Mouse (Mus musculus): ENCODE data around the gene Vegfb. TPM values are rescaled to one million over a fixed set of nuclear protein-coding genes. Genes with fewer than 3 reads are reported as not detected.
A peak's percentile ranks its signal among the peaks of the same experiment; 100 is the strongest.

Gene Vegfb
- polyA plus RNA-seq, 1 experiment from 2014 or later, result 43.9 TPM

- Histone ChIP-seq H3K27me3 (replicated peaks; ENCODE audit: control insufficient read depth, insufficient read depth, low read length) (no peaks in the 10 kb centered on the region), H3K36me3 (ENCODE audit: control insufficient read depth, insufficient read depth, low read length) (peaks cover 12% of the 10 kb centered on the region; the same call in 1 of the 2 replicates), H3K4me2 (ENCODE audit: low read depth, low read length) (peak within 1 kb of the TSS; percentile 99), H3K4me3 (ENCODE audit: low read depth, low read length) (peak within 1 kb of the TSS; percentile 90), H3K4me1 (ENCODE audit: control insufficient read depth, insufficient read depth, low read length) (peaks cover 15% of the 10 kb centered on the region), H3K9me3 (ENCODE audit: control insufficient read depth, low read length) (no peaks in the 10 kb centered on the region), H3K9ac (ENCODE audit: low read depth, low read length) (peak within 1 kb of the TSS; percentile 87), H3K27ac (replicated peaks; ENCODE audit: low read depth, low read length) (peak within 1 kb of the TSS; percentile 95)
- under 1% methylated on average over 68 of the region's 83 CpGs for WGBS
- DNase-seq (ENCODE audit: low spot score) (peak; percentile 95), ATAC-seq (ENCODE audit: low read depth) (peak; percentile 86)
Measured at GRCm38 (mm10) chr19:6941372-6942248, 45.8 kb downstream of the Vegfb start, which contains the start of gene Bad. Gene Bad (plus strand): TSS chr19:6941861.

DNA sequence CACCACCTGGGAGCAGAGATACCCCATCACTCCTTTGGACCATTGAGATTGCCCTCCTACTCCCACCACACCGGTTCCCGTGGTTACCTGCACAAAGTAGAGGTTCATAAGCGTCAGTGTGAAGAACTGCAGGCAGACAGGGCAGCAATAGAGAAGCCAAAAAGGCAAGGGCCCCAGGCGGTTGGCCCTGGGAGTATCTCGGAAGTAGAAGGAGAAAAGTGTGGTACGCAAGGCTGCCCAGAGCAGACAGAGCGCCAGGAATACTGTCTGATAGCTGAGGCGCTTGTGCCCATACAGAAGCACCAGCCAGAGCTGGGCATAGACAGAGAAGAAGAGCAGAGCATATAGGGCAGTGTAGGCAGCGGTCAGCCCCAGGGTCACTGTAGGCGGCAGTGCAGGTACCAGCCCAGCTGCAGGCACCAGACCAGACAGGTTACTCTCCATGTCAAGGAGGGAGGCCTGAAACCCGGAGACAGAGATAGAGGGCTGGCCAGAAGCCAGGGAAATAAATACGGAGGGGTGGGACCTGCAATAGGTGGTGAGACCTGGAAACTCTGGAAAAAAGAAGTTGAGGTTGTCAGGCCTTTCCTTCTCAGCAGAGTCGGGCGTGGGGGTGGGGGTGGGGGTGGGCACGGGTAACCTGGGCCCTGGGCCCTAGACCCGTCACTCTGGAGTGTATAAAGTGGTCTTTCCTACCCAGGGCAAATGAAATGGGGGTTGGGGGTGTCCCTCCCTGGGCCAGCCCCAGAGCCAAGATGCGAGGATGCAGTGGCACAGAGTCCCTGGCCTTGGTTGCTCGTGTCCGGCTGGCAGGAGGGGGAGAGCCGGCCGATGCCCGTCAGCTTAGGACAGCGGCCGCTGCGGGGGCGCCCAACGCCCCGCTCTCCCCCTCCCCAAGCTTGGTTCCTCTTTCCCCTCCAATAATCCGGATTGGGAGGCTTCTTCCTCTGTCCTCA lies 46.8 kb downstream of the Vegfb start:
- ATAC-seq (ENCODE audit: low read depth), result no peak
- peaks cover 8% of the 10 kb centered on the region for H3K27me3 ChIP-seq (replicated peaks; ENCODE audit: control insufficient read depth, insufficient read depth, low read length)
- H3K9me3 ChIP-seq (ENCODE audit: control insufficient read depth, low read length), result no peaks in the 10 kb centered on the region
- H3K9ac ChIP-seq (ENCODE audit: low read depth, low read length), result peak overlapping the region; percentile 87
- peak overlapping the region; percentile 99 for H3K4me2 ChIP-seq (ENCODE audit: low read depth, low read length)
- peaks cover 15% of the 10 kb centered on the region for H3K4me1 ChIP-seq (ENCODE audit: control insufficient read depth, insufficient read depth, low read length)
- peak overlapping the region; percentile 90 for H3K4me3 ChIP-seq (ENCODE audit: low read depth, low read length)
- H3K27ac ChIP-seq (replicated peaks; ENCODE audit: low read depth, low read length), result peak overlapping the region; percentile 52
- DNase-seq (ENCODE audit: low spot score), result no peak
- 27% methylated on average over 22 of the region's 29 CpGs for WGBS
- peaks cover 4% of the 10 kb centered on the region; the same call in 1 of the 2 replicates for H3K36me3 ChIP-seq (ENCODE audit: control insufficient read depth, insufficient read depth, low read length)

GRCm38 (mm10) chr19:6939106-6940002 lies 48.1 kb downstream of the Vegfb start:
- Histone ChIP-seq H3K36me3 (ENCODE audit: control insufficient read depth, insufficient read depth, low read length) (no peaks in the 10 kb centered on the region), H3K9me3 (ENCODE audit: control insufficient read depth, low read length) (no peaks in the 10 kb centered on the region), H3K27ac (replicated peaks; ENCODE audit: low read depth, low read length) (no peak overlapping the region), H3K4me3 (ENCODE audit: low read depth, low read length) (no peak overlapping the region), H3K4me1 (ENCODE audit: control insufficient read depth, insufficient read depth, low read length) (peaks cover 15% of the 10 kb centered on the region), H3K4me2 (ENCODE audit: low read depth, low read length) (peak overlapping the region; percentile 99; the same call in 1 of the 2 replicates), H3K27me3 (replicated peaks; ENCODE audit: control insufficient read depth, insufficient read depth, low read length) (peaks cover 21% of the 10 kb centered on the region), H3K9ac (ENCODE audit: low read depth, low read length) (no peak overlapping the region)
- no peak for ATAC-seq (ENCODE audit: low read depth)
- WGBS, result 88% methylated on average over 20 of the region's 20 CpGs
- no peak for DNase-seq (ENCODE audit: low spot score)

- H3K4me1 ChIP-seq (ENCODE audit: control insufficient read depth, insufficient read depth, low read length), result peaks cover 20% of the 10 kb centered on the region
- peaks cover 36% of the 10 kb centered on the region for H3K27me3 ChIP-seq (replicated peaks; ENCODE audit: control insufficient read depth, insufficient read depth, low read length)
- no peak overlapping the region for H3K4me3 ChIP-seq (ENCODE audit: low read depth, low read length)
- 0 out of 2 replicates have a peak overlapping the region, but pooled peaks have one; percentile 10 for H3K9ac ChIP-seq (ENCODE audit: low read depth, low read length)
- no peak overlapping the region for H3K4me2 ChIP-seq (ENCODE audit: low read depth, low read length)
- H3K9me3 ChIP-seq (ENCODE audit: control insufficient read depth, low read length), result no peaks in the 10 kb centered on the region
- 77% methylated on average over 16 of the region's 16 CpGs for WGBS
- no peak overlapping the region for H3K27ac ChIP-seq (replicated peaks; ENCODE audit: low read depth, low read length)
- no peaks in the 10 kb centered on the region for H3K36me3 ChIP-seq (ENCODE audit: control insufficient read depth, insufficient read depth, low read length)
- DNase-seq (ENCODE audit: low spot score), result no peak
- ATAC-seq (ENCODE audit: low read depth), result no peak
Measured at GRCm38 (mm10) chr19:6937541-6938465, 49.6 kb downstream of the Vegfb start.

GRCm38 (mm10) chr19:6936299-6936698 lies 51.2 kb downstream of the Vegfb start:
- Histone ChIP-seq H3K36me3 (ENCODE audit: control insufficient read depth, insufficient read depth, low read length) (no peaks in the 10 kb centered on the region), H3K4me2 (ENCODE audit: low read depth, low read length) (no peak overlapping the region), H3K27ac (replicated peaks; ENCODE audit: low read depth, low read length) (no peak overlapping the region), H3K27me3 (replicated peaks; ENCODE audit: control insufficient read depth, insufficient read depth, low read length) (peaks cover 51% of the 10 kb centered on the region), H3K4me1 (ENCODE audit: control insufficient read depth, insufficient read depth, low read length) (peaks cover 18% of the 10 kb centered on the region; the same call in 1 of the 2 replicates), H3K9ac (ENCODE audit: low read depth, low read length) (no peak overlapping the region), H3K4me3 (ENCODE audit: low read depth, low read length) (no peak overlapping the region), H3K9me3 (ENCODE audit: control insufficient read depth, low read length) (no peaks in the 10 kb centered on the region)
- DNase-seq (ENCODE audit: low spot score) (no peak), ATAC-seq (ENCODE audit: low read depth) (no peak)
- WGBS, result 18% methylated on average over 3 of the region's 3 CpGs

- Histone ChIP-seq H3K4me1 (ENCODE audit: control insufficient read depth, insufficient read depth, low read length) (peaks cover 6% of the 10 kb centered on the region; the same call in 1 of the 2 replicates), H3K9me3 (ENCODE audit: control insufficient read depth, low read length) (no peaks in the 10 kb centered on the region), H3K9ac (ENCODE audit: low read depth, low read length) (peak within 1 kb of the TSS; percentile 52), H3K4me3 (ENCODE audit: low read depth, low read length) (peak within 1 kb of the TSS; percentile 37), H3K36me3 (ENCODE audit: control insufficient read depth, insufficient read depth, low read length) (no peaks in the 10 kb centered on the region), H3K27me3 (replicated peaks; ENCODE audit: control insufficient read depth, insufficient read depth, low read length) (peaks cover 64% of the 10 kb centered on the region), H3K27ac (replicated peaks; ENCODE audit: low read depth, low read length) (no peak within 1 kb of the TSS), H3K4me2 (ENCODE audit: low read depth, low read length) (peak within 1 kb of the TSS; percentile 61)
- ATAC-seq (ENCODE audit: low read depth) (no peak), DNase-seq (ENCODE audit: low spot score) (no peak)
- WGBS, result 11% methylated on average over 17 of the region's 23 CpGs
Measured at GRCm38 (mm10) chr19:6934195-6934977, 53.1 kb downstream of the Vegfb start, which contains the start of gene Kcnk4. Gene Kcnk4 (minus strand): TSS chr19:6934515.
